Mouse (Mus musculus): ENCODE measurements around the gene Chsy1.

Gene Chsy1

GRCm38 (mm10) chr7:66108961-66109854, at the start of gene Chsy1:
Gene Chsy1 (plus strand): TSS chr7:66109515.
- DNase-seq (ENCODE audit: low spot score), result peak; percentile 81

- DNase-seq (ENCODE audit: low spot score), result peak; percentile 79
Measured at GRCm38 (mm10) chr7:66060066-66060956, 49.0 kb upstream of the Chsy1 start.

- peak; percentile 16 for DNase-seq (ENCODE audit: low spot score)
Measured at GRCm38 (mm10) chr7:66061057-66061456, 48.3 kb upstream of the Chsy1 start.

- no peak for DNase-seq (ENCODE audit: low spot score)
Measured at GRCm38 (mm10) chr7:66076411-66076810, 32.9 kb upstream of the Chsy1 start.

- peak; percentile 96 for DNase-seq (ENCODE audit: low spot score)
Measured at GRCm38 (mm10) chr7:66079364-66080230, 29.7 kb upstream of the Chsy1 start, which contains the start of gene Selenos. Gene Selenos (plus strand): TSS chr7:66079649.

GRCm38 (mm10) chr7:66080231-66080613, 29.1 kb upstream of the Chsy1 start:
- DNase-seq (ENCODE audit: low spot score), result no peak

GRCm38 (mm10) chr7:66083757-66084156, 25.6 kb upstream of the Chsy1 start:
- DNase-seq (ENCODE audit: low spot score), result no peak

- DNase-seq (ENCODE audit: low spot score), result no peak
Measured at GRCm38 (mm10) chr7:66084546-66084945, 24.8 kb upstream of the Chsy1 start.

- no peak for DNase-seq (ENCODE audit: low spot score)
Measured at GRCm38 (mm10) chr7:66087652-66088051, 21.7 kb upstream of the Chsy1 start.

GRCm38 (mm10) chr7:66088077-66088476, 21.2 kb upstream of the Chsy1 start:
- DNase-seq (ENCODE audit: low spot score), result no peak

GRCm38 (mm10) chr7:66090676-66091190, 18.6 kb upstream of the Chsy1 start:
- no peak for DNase-seq (ENCODE audit: low spot score)

- no peak for DNase-seq (ENCODE audit: low spot score)
Measured at GRCm38 (mm10) chr7:66091553-66091952, 17.8 kb upstream of the Chsy1 start.

GRCm38 (mm10) chr7:66092656-66093055, 16.7 kb upstream of the Chsy1 start:
- DNase-seq (ENCODE audit: low spot score), result no peak

- no peak for DNase-seq (ENCODE audit: low spot score)
Measured at GRCm38 (mm10) chr7:66094141-66094540, 15.2 kb upstream of the Chsy1 start.

GRCm38 (mm10) chr7:66098803-66099202, 10.5 kb upstream of the Chsy1 start:
- DNase-seq (ENCODE audit: low spot score), result no peak

GRCm38 (mm10) chr7:66101866-66102265, 7.4 kb upstream of the Chsy1 start:
- DNase-seq (ENCODE audit: low spot score), result peak; percentile 67

- DNase-seq (ENCODE audit: low spot score), result no peak
Measured at GRCm38 (mm10) chr7:66104531-66104930, 4.8 kb upstream of the Chsy1 start.

GRCm38 (mm10) chr7:66105771-66106170, 3.5 kb upstream of the Chsy1 start:
- no peak for DNase-seq (ENCODE audit: low spot score)

GRCm38 (mm10) chr7:66106581-66107056, 2.7 kb upstream of the Chsy1 start:
- no peak for DNase-seq (ENCODE audit: low spot score)

GRCm38 (mm10) chr7:66107206-66107605, 2.1 kb upstream of the Chsy1 start:
- DNase-seq (ENCODE audit: low spot score), result no peak

- DNase-seq (ENCODE audit: low spot score), result no peak
Measured at GRCm38 (mm10) chr7:66107930-66108329, 1.4 kb upstream of the Chsy1 start.

Measured in c-Kit-positive CD71-positive TER-119-positive erythroid progenitor cells, embryonic 14.5 days (primary cell).